Mouse (Mus musculus) naive thymus-derived CD4-positive, alpha-beta T cell, adult 2 months (primary cell): ENCODE results near the gene Casq1.

Source experiments
- DNase-seq: peaks from one replicate; pipeline ENCODE4 v3.0.0-alpha.2; 2011; ENCODE audit warnings: low read depth

Casq1 gene

DNA sequence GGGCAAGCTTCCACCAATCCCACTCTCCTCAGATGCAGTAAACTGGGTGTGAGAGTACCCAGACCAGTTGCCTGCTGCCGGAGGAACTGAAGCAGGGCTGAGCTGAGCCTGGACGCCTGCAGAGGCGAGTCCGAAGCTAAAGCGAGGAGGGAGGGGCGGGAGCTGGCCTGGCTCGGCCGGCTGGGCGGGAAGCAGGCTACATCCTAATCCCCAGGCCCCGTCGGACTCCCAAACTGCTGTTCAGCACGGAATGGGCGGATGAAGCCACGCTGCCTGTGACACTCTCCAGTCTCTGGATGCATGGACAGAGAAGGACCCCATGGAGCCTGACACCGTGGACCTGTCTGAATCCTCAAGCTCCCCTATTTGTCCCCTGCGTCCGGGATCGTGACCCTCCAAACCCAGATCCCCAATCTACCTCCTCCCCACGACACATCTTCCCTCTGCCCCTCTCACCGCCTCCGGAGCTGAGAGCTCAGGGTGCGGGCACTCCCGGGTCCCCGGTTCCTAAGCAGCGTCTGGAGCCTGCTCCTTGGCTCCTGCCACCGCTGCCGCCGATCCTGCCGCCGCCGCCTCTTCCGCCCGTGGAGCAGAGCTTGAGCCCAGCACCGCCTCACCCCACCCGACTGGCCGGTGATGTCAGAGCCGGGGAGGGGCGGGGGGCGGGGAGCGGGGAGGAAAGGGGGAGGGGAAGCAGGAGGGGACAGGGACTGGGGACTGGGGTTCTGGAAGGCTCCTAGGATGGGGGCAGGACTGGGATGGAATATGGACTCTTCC is 13.3 kb downstream of the Casq1 start, which contains the start of gene Pea15a:
TSS of gene Pea15a (minus strand) at position 664 of the 777 bp plus-strand sequence.
- peak; percentile 69 for DNase-seq

DNA sequence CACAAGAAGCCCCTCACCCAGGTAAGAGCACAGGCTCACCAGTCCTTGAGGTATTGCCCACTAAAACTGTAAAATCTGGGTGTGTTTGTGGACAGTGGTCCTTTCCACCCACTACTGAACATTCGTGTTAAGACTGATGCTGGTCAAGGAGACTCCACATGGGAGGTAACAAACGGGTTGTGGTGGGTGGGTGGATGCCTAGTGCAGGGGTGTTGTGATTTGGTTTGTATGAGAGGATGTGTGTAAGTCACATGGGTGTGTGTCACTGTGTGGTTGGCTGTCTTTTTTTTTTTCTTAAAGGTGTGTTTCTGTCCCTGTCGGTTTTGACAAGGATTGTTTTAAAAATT is 14.0 kb downstream of the Casq1 start:
- DNase-seq: peak; percentile 59

DNA sequence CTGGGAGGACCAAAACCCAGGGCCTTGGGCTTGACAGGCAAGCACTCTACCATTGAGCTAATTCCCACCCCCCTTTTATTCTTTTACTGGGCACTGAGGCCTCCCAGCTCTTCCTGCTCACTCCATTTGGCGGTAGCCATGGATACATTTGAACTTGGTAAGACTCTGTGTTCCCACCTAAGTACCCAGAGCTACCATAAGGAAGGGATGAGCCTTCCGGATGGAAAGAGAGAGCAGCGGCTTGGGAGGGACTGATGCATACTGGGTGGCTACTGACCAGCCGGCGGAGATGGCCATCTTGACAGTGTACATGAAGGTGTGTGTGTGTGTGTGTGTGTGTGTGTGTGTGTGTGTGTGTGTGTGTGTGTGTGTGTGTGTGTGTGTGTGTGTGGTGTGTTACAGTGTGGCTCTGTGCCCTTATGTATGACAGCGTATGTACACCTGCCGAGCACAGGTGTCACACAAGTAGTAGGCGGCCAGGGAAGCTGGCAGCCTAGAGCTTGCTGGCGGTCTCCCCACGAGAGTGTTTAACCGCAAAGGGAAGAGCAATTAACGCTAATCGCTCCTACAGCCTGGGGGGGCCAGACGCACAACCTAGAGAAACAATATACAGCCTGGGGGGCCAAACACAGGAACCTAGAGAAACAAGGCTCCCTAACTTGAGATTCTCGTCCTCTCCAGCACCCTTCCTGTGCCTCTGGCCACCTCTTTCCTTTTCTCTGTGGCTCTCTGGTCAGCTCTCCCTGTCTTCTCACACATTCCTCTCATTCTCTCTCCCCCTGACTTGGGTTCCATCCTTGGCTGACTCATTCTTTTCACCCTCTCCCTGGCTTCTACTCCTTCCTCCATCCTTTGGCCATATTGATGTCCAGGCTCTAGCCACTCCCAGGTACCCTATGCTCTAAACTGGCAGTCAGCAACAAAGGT is 14.6 kb downstream of the Casq1 start:
- DNase-seq: no peak

DNA sequence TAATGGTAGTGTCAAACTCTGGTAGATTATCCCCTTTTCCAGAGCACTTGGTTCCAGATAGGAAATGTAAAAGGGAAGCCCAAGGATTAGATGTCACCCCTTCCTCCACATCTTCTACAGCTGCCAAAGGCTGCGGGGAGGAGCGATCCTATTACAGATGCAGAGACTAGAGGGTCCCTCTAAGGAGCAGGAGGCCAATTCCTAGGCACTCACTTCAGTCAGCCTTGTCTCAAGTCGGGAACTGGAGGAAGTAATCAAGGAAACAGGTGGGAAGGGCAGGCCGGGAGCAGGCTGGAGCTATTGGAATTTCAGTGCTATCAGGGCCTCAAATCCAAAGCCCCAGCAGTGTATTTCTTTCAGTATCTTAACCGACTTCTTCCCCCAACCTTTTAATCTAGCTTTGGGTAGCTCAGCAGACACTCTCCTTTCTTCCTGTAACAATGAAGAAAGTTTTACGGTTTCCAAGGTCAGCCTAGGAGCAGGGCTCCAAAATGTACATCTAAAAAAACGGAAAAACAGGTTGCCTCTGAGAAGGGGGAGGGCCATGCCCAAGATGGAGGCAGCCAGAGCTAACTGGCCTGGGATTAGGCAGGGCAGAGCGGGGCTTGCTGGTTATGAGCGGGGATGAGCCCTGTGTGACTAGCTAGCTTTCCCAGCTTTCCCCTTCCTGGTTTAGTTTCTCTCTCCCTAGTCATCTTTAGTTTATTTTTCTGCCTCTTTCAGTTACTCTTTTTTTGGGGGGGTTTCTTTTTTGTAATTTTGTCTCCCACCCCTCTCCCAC is 15.4 kb downstream of the Casq1 start:
- no peak for DNase-seq

DNA sequence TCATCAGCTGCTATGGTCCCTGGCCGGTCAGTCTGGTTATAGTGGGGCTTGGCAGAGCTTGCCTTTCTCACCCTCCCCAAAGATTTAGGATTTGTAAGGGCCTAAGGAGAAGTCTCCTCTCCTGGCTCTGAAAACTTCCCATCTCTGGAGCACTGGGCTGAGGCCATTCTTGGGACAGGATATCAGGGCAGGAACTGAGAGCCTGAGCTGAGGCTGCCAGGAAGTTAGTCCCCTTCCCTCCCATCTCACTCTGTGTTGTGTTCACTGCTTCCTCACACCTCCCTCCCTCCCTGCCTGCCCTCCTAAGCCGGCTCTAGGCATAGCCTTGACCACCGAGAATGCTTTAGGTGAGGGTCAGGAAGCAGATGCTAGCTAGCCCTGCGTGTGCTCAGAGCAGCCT is 16.1 kb downstream of the Casq1 start:
- no peak for DNase-seq

DNA sequence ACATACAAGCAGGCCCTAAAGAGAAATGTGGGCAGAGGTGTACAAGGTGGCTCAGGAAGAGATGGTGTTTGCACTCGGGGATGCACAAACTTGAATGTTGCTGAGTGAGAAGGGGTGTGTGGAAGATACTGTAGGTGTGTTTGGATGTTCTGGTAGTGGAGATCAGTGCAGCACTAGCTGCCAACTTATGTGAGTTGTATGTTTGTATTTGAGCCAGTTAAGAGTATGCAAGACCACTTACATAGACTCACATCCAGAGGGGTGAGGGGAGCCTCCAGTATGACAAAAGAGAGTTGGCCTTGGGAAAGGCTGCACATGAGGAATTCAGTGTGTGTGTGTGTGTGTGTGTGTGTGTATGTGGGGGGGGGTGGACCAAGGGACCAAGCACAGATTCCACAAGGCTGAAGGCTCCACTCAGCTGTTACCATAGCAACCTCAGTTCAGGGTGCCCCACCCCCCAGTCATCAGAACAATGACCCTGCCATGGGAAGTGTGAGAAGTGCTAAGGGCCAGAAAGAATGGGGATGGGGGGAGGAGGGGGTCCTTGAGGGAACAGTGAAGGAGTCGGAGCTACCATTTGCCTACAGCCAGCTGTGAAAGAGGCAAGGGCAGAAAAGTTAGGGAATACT is 16.7 kb downstream of the Casq1 start:
- DNase-seq: no peak

DNA sequence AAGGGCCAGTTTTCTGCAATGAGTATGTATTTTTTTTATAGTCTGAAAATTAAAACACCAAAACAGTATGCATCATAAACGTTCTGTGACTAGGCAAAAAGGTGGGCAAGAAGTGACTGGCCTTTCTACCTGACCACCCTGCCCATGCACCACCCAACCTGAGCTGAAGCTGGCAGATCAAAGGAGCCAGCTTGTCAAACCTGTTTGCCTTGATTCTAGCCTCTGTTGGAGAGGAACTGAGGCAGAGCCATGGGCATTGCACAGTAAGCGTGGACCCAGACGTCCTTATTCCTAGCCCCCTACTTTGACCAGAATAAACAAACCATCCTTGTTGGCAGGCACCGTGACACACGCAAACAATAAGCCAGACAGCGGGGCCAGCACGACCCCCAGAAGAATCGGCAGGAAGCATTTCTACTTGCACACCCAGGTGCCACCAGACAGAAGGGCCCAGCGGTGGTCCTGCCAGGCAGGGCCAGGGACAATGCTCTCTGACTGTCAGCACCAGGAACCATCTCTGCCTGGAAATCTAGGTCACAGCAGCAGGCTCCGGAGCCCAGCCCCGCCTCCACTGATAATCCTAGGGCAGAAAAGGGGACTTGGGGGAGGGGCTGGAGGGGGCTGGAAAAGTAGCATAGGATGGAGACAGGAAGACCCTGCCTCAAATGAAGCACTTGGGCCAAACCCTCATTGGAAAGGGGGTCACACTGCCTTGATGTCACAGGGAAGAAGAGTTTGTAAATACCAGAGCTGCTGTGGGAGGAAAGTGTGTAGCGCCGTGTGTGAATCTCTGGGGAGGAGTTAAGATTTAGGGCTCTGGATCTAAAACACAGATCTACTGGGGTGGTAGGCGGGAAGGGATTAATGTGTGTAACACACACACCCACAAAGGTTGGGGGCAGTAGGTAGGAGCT is 17.4 kb downstream of the Casq1 start:
- DNase-seq: no peak

DNA sequence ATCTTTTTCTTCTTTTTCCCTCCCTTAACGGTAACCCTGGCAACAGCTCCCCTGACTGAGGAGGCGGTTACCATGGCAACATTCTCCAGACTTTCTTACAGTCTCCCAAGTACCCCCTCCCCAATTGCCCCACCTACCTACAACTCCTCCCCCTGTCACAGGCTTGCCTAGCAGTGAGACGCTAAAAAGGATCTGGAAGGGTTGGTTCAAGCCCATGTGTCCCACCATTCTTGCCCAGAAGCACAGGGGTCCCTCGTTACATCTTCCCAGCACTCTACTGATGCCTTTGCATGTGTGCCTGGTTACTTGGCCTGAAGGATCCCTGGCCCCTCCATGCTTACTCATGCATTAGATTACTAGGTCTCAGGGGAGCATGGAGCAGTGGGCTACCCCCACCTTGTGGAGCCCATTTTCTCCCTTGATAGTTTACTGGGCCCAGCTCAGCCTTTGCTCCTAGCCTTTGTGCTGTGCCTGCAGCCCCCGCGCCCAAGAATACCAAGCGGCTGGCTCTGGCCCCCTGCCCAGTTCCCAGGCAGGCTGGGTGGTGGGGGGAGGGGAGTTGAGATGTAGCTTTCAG is 18.7 kb downstream of the Casq1 start:
- no peak for DNase-seq

DNA sequence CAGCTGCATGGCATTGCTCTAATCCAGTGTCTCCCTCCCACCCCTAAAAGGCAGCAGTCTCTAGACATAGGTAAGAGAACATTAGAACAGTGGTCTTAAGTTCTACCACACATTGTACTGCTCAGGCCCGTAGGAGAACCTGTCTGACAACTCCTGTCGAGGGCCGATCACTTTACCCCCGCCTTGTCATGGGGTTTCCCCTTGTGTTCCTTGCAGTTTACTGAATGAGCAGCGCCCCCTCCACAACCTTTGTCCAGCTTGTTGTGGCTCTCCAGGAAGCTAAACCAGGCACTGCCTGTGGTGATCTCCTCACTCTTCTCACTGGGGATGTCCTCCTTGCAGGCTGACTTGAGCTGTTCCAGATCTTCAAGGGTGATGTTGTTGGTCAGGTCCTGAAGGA is 19.5 kb downstream of the Casq1 start:
- no peak for DNase-seq

DNA sequence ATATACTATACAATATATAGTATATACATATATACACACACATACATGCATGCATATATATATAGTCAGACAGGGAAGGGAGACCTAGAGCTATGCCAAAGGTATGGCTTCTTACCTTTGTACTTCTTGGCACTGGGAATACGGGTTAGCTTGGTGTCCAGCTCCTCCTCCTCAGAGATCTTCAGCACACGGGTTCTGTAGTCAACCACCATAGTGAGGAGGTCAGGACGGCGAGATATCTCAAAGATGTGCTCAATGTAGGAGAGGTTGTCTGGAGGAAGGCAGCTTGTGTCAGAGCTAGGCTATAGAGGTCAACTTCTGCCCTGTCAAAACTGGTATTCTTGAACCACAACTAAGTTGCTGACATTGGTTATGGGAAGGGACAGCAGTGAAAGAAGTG is 20.7 kb downstream of the Casq1 start:
- DNase-seq: no peak

DNA sequence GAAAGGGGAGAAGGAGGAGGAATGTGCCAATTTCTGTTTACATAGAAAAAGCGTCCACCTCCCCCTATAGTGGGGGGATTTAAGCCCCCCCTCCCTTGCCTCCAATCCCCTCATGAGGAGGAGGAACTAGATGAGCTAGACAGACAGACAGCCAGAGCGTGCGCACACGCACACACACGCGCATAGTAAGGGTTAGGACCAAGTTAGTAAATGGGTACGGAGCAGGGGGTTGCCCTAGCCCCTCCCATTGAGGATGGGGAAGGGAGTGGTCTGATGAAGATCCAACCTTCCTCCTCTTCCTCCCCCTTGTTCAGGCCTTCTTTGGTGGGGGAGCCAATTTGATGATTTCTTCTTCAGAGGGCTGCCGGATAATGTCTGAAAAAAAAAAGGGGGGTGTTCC is 21.4 kb downstream of the Casq1 start:
- DNase-seq: no peak

DNA sequence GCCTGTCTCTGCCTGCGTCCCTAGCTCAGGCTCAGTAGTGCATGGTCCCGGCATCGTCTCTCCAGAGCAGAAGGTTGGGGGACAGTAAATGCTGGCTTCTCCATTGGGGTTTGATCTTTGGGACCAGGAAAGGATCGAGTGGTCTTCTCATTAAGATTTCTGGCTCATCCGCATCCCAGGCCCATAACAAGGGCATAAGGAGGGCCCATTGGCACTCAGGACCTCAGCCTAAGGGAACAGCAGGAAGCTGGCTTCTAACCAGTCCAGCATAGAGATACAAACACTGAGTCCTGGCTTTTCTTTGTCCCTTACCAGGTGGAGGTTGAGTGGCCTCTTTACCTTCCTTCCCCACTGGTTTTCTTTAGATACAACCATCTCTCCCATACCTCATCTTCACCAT is 21.8 kb downstream of the Casq1 start:
- DNase-seq: no peak

DNA sequence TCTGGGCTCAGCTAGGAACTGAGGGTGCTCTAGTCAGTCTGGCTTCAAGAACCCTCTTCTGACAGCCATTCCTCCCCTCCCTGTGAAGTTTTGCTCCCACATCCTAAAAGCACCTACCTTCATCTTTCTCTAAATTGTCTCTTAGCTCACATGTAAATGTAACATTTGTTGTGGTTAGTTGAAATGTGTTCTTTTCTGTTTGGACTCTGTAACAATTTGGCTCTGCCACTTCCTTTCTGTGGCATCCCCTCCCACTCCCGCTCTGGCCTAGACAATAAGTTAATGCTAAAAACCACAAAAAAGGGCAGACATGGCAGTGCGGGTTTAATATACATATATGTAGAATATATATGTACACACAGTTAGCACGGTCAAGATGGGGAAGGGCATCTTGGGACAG is 22.5 kb downstream of the Casq1 start:
- DNase-seq: peak; percentile 50

DNA sequence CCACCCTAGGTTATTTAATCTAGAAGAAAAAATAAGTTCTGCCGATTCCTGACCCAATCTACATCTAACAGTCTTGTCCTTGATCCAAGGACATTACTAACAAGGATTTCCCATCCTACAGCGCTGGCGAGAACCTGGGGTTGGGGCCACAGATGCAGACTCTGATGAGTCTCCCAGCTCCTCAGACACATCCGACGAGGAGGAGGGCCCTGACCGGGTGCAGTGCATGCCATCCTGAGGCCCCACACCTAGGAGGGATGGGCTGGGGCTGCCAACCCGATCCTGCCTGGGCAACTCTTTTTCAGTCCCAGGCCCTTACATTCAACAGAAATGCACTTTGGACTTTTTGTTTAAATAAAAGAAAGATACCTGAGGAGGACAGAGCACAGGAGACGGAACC is 25.2 kb downstream of the Casq1 start:
- no peak for DNase-seq

DNA sequence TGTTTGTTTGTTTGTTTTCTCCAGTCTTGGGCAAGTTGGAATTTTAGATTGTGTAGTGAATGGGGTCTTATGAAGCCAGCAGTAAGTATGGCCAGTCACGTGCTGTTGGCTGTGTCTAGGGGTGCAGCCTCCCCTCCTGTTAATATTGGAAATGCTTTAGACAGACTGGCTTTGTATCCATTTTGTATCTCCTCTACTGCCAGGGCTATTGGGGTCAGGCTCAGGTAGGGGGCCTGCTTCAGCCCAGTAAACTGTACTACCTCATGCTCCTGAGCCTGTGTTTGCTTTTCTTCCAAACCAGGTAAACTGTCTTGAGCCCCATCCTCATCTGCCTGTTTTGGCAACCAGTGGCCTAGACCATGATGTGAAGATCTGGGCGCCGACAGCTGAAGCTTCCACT is 27.5 kb downstream of the Casq1 start:
- DNase-seq: no peak

DNA sequence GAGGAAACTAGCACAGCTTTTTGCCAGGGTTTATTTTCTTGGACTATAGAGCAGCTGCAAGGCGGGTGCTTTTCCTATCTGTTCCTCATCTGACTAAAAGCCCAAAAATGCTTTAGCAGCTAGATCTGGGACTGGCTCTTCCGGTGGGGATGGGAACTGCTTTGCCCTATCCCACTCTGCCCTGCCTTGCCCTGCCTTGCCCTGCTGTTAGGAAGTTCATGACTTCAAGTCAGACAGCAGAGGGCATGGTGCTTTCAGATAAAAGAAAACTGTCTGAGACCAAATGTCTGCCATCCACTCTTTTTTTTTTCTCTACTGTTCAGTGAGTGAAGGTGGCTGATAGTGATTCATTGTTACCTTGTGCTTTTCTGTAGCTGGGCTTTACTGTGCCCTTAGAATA is 28.1 kb downstream of the Casq1 start:
- no peak for DNase-seq

DNA sequence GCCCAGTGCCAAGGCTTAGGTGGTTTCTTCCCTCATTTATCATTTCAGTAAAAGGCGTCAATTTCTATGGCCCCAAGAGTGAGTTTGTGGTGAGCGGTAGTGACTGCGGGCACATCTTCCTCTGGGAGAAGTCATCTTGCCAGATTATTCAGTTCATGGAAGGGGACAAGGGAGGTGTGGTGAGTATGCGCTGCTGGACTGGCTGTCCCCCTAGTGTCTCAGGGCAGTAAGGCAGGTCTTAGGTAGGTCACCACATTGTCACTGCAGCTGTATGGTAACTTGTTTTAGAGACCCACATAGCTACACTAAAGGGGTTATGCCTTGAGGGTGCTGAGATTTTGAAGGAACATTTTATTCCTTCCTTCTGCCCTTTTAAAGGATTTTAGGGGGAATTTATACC is 30.8 kb downstream of the Casq1 start:
- no peak for DNase-seq

DNA sequence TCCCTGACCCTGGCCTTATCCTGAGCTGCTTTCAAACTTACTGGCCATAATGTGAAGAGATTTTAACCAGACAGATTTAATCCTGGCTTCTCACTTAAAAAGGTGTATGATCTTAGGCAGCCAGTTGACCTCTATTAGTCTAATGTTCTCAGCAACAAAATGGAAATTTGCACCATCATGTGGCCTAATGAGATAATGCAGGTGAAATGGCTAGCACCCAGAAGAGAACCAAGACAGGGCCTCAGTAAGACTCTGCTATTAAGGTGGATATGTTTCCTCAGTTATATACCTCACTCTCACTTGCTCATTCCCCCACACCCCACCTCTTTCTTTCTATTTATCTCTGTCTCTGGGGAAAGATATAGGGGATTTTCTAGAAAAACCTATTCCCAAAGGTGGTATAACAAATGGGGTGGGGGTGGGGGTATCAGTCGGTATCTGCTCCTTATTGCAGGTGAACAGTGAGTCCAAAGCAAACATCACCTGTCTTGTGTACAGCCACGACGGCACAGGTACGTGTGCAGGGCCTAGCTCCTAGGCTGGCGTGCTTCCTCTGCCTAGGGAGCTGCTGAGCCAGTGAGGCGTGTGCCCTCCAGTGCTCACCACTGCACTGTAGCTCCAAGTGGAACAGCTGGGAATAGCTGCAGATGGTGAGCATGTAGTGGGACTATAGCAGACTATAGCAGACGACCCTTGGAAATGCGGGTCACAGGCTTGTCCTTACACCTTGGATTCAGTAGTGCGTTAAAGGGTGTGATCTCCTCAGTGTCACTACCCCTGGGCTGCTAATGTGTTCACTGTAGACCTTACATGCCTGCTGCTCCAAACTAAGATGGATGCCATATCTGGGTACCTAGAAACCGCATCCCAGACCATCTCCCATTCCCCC is 33.0 kb downstream of the Casq1 start:
- DNase-seq: no peak

DNA sequence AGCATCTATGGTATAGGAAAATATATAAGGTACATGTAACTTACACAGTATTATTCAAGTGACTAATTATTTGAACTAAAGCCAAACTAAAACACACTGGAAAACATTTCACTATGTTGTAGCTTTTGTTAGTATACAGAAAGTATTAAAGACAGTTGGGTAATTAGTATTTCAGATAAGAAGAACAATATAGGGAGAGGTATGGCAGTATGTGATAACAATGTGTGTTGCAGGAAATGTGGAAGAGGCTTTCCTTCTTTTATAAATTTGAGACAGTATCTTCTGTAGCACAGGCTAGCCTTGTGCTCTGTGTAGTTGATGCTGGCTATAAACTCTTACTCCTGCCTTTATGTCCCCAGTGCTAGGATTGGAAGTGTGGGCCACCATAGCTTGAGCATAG is 35.8 kb downstream of the Casq1 start:
- DNase-seq: no peak

DNA sequence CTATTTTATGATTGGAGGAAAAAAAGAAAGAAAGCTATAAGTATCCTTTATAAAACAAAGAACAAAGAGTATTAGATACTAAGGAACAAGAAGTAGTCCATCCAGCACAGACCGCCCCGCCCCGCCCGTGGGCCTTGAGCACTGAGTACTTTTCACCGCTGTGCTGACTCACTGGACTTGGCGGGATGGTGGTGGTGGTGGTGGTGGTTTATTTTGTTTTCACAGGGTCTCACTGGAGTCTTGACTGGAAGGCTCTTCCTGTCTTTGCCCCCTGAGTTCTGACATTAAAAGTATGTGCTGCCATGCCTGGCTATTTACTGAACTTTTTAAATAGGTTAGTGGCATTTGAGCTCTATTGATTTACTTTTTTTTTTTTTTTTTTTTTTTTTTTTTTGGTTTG is 36.6 kb downstream of the Casq1 start:
- DNase-seq: no peak
